Mouse (Mus musculus): ENCODE measurements around the gene Tada2b.

The Tada2b gene

GRCm38 (mm10) chr5:36480398-36480797 lies 3.7 kb downstream of the Tada2b start:
- DNase-seq (ENCODE audit: low spot score in 2 of 2): no peak

DNA sequence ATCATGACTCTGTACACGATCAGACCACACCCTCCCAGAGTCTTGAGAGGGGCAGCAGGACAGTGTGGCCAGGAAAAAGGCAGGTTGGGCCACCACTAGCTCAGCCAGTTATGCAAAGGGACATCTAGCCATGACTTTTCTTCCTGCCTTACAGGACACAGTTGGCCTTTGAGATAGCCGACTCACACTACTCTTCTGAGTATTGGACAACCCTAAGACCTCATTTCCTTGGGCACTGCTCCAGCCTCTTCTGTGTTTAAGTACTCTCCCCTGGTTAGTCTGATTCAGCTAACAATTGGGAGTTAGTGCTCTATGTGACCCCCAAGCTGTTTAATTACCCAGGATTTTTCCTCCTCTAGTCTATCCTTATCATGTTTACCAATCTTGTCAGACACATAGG lies 4.3 kb downstream of the Tada2b start:
- DNase-seq (ENCODE audit: low spot score in 2 of 2): no peak

DNA sequence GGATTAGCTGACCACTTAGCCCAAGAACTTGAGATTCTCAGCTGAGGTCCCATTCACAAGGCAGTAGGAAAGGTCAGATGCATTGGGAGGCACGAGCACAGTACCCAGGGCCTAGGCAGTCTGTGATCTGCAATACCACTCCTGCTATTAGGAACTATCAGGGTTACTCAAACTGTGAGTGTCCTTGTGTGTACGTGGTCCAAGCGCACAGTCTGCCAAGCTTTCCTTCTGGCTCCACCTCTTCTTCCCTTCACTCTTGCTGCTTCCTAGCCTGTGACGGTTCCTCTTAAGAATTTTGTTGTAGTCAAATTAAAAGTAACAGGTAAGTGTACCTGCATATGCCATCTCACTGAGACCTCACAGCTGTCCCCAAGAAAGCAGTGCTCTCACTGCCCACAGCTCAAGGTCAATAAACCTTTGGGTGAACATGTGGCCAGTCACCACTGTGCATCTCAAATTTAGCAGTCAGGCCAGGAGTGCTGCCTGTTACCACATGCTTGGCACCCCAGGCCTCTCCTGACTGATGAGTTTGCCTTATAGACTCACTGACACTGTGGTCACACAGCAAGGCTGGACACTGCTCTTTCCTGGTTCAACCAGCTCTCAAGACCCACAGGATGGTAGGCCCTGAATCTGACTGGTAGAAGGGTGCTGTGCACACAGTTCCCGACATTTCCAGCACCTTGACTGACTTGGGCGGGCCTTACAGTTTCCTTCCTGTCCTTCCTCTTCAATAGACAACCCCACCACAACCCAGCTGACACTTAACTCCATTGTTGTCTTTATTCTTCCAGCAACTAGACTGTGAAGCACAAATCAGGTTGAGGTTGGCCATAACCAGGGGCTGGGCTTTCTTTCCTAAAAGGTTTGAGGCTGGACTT lies 5.3 kb downstream of the Tada2b start:
- DNase-seq (ENCODE audit: low spot score in 2 of 2): no peak

- no peak for DNase-seq (ENCODE audit: low spot score in 2 of 2)
These were observed 6.6 kb downstream of the Tada2b start for GRCm38 (mm10) chr5:36477486-36477885.

- peak; percentile 58 to 74 for DNase-seq (ENCODE audit: low spot score in 2 of 2)
These were observed 9.8 kb downstream of the Tada2b start for GRCm38 (mm10) chr5:36474283-36474682.

- no peak for DNase-seq (ENCODE audit: low spot score in 2 of 2)
These were observed 11.0 kb downstream of the Tada2b start for GRCm38 (mm10) chr5:36472876-36473655.

GRCm38 (mm10) chr5:36471206-36471605 lies 12.9 kb downstream of the Tada2b start:
- DNase-seq (ENCODE audit: low spot score in 2 of 2): no peak

- no peak for DNase-seq (ENCODE audit: low spot score in 2 of 2)
These were observed 18.2 kb downstream of the Tada2b start for GRCm38 (mm10) chr5:36465889-36466288.

DNA sequence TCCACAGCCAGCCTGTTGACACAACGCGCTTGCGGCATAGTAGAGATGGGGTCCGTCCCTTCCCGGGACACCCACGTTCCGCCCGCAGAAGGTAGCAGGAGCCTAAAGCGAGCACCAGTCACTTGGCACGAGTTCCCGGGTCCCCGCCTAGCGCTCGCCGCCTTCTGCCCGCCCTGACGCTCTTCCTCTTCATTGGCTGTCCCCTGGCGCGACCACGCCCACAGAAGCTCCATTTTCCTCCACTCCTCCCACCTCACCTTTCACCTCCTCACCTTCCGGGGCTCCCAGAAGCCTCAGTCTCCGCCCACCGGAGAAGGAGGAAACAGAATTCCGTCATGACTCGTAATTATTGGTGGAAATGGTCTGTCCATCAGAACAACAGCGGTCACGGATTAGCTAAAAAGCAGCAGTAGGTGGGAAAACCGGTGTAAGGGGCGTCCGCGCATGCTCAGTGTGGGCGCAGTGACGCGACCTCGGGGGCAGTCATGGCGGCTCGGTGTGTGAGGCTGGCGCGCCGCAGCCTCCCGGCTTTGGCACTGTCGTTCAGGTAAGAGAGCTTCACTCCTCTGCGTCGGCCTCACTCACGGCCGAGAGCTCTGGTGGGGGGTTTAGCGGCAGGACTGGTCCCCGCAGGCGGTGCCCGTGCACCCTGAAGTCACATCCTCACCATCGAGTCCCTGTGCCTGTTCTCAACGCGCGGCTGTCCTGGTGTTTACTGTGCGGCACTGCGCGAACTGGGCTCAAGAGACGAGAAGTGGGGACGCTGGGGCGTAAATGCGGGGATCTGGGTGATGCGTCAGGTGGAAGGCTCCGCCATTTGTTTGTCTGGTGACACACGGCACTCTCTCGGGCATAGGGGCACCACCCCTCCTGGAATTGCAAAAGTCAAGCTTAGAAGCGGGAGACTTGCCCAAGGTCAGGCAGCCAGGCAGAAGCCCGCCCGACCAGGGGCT lies 19.1 kb downstream of the Tada2b start, which contains the start of gene Grpel1:
Grpel1 (plus strand) TSS at position 290 of the 953 bp plus-strand sequence.
- DNase-seq (ENCODE audit: low spot score in 2 of 2): peak; percentile 92 to 94

- no peak for DNase-seq (ENCODE audit: low spot score in 2 of 2)
These were observed 20.7 kb downstream of the Tada2b start for GRCm38 (mm10) chr5:36463391-36463790.

DNA sequence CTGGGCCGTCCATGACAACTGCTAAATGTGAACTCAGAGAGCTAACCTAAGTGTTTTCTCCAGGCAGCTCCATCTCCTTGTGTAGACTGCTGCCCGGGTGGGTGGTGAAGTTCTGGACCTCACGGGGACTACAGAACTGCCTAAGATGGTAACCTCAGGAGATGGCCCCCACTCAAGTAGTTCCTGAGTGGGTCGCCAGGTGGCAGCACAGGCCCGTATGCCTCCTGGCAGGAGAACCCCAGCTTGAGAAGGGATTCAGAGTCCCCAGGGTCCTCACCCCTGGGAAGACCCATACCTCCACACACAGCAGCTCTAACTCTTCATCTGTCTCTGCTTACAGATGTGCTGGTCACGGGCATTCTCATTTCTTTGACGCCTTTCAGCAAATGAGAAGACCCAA lies 21.3 kb downstream of the Tada2b start:
- peak; percentile 66 to 82 for DNase-seq (ENCODE audit: low spot score in 2 of 2)

DNA sequence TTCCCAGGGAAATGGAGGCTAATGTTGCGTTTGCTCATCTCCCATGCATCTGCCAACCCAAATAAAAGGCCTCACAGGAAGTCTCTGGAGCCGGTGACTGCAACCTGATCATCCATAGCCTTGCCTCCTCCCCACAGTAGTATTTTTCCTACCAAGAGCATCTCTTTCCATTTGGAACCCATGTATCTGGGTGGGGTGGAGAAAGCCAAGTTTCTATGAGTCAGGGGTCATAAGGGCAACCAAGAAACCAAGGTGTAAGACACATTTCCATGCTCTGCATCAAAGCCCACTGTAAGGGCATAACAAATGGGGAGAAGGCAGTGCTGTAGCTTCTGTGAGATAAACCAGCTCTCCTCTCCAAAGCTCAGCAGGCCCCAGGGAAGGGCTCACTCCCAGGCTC lies 22.9 kb downstream of the Tada2b start:
- DNase-seq (ENCODE audit: low spot score in 2 of 2): no peak

DNA sequence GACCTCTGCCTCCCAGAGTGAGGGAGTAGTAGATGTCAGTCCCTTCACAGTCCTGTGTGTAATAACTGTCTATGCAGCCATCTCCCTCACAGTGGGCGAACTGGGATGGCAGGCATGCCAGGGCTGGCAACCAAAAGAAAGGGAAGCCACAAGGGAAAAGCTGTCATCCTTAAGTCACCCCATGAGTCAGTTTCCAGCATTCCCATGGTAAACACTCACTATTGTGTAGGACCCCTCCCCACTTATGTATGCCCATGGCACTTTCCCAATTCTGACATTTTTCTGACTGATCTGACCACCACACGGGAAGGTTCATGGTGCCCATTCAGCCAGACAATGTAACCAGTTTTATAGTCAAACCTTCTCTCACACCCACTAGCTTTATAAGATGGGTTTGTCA lies 23.4 kb downstream of the Tada2b start:
- no peak for DNase-seq (ENCODE audit: low spot score in 2 of 2)

DNA sequence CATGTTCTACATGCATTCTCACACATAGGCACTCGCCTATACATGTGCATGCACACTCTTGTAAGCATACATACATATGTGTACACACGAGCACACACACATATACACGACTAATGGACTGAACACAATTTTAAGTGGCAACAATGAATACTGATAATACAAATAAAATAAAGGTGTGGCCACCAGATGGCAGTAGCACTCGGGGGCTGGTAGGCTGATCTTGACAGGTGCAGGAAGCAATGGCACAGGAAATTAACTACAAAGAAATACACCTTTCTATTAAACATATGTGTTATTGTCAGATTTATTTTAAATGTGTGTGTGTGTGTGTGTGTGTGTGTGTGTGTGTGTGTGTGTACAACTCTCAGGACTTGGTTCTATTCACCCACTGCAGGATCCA lies 25.2 kb downstream of the Tada2b start:
- DNase-seq (ENCODE audit: low spot score in 2 of 2): peak in 1 of 2 experiments; percentile 50

GRCm38 (mm10) chr5:36457706-36458105 lies 26.4 kb downstream of the Tada2b start:
- no peak for DNase-seq (ENCODE audit: low spot score in 2 of 2)

DNA sequence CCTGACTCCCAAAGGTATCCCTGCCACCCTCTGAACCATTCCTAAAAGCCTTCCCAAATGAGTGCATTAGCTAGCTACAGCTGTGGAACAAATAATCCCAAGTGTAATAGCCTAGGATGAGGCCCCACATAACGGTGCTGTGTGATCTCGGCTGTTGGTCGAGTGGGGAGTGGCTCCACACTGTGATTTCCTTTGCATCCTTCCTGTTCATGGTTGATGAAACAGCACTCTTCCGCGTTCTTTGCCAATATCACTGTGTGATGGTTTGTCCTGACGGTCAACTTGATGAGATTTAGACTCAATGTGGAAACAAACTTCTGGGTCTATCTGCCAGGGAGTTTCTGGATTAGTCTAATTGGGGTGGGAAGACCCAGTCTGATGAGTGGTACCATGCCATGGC lies 31.3 kb downstream of the Tada2b start:
- no peak for DNase-seq (ENCODE audit: low spot score in 2 of 2)

DNA sequence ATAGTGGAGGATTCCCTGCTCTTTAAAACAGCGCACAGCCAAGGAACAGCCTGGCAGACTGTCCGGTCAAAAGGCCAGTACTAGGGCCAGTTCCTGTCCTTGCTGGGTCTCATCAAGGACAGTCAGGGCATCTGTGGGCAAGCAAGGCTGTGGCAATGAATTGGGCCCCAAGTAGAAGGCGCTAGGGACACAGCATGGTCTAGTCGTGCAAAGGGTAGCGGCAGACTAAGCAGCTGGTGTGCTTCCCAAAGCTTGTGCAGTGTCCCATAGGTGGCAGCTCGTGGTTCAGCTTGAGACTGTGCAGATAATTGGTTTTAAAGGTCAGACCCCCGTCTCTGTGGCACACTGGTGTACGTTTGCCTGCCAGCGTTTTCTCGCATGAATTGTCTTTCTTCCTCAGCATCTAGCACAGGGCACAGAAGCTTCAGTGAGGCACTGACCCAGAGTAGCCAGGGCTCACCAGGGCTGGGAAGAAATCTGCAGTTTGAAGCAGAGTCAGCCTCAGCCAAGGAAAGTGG lies 32.2 kb downstream of the Tada2b start:
- no peak for DNase-seq (ENCODE audit: low spot score in 2 of 2)

- DNase-seq (ENCODE audit: low spot score in 2 of 2): no peak
These were observed 33.0 kb downstream of the Tada2b start for GRCm38 (mm10) chr5:36451119-36451518.

GRCm38 (mm10) chr5:36449710-36450358 lies 34.3 kb downstream of the Tada2b start:
- no peak for DNase-seq (ENCODE audit: low spot score in 2 of 2)

DNA sequence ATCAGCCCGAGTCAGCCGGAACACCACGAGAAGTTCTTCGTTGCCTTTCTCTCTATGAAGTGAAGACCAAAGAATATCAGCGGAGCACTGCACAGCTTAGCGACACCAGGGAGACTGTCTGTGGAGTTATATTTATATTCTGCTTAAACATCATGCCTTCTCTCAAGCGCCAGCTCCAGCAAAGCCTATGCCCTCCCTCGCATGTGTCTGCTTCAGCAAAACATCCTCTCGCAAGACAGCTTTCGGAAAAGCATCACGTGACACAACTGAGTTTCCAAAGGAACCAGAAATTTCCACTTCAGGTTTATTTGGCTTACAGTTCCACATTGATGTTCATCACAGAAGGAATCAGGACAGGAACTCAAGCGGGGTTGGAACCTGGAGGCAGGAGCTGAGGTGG lies 36.2 kb downstream of the Tada2b start:
- DNase-seq (ENCODE audit: low spot score in 2 of 2): no peak
